Mouse (Mus musculus) stomach, embryonic 14.5 days (tissue): ENCODE results near the gene Snx11. TPM values are rescaled to one million over a fixed set of nuclear protein-coding genes. Genes with fewer than 3 reads are reported as not detected.

ENCODE experiments used
- ATAC-seq: fragments of 200-750 bp; cut with Nextera tagmentation; 2 replicates; pipeline ENCODE4 v1.8.0; 2017; ENCODE audit warnings: low read depth, moderate TSS enrichment; ENCODE audit not compliant: insufficient number of reproducible peaks, insufficient read depth, low FRiP score
- H3K27ac ChIP-seq: fragments of 300-500 bp; sonication (generic); 2 replicates; pipeline ENCODE4 v1.5.1; 2014; ENCODE audit warnings: mild to moderate bottlenecking, low read length, moderate library complexity, mixed read lengths
- H3K27me3 ChIP-seq: fragments of 300-500 bp; sonication (generic); 2 replicates; pipeline ENCODE4 v1.6.1; 2014; ENCODE audit warnings: low read length, control low read depth, mixed read lengths; ENCODE audit not compliant: control insufficient read depth, insufficient read depth
- H3K36me3 ChIP-seq: fragments of 300-500 bp; sonication (generic); 2 replicates; pipeline ENCODE4 v1.6.1; 2014; ENCODE audit warnings: mild to moderate bottlenecking, control low read depth, low read length, moderate library complexity, mixed read lengths; ENCODE audit not compliant: control insufficient read depth, insufficient read depth
- H3K4me1 ChIP-seq: fragments of 300-500 bp; sonication (generic); 2 replicates; pipeline ENCODE4 v1.6.1; 2014; ENCODE audit warnings: low read length, control low read depth, mixed read lengths; ENCODE audit not compliant: control insufficient read depth, insufficient read depth
- H3K4me2 ChIP-seq: fragments of 300-500 bp; sonication (generic); replicated peaks from 2 replicates; pipeline ENCODE4 v1.6.1; 2014; ENCODE audit warnings: low read depth, low read length, control low read depth
- H3K4me3 ChIP-seq: fragments of 300-500 bp; sonication (generic); 2 replicates; pipeline ENCODE4 v1.5.1; 2014; ENCODE audit warnings: low read depth, low read length, control low read depth
- H3K9ac ChIP-seq: fragments of 300-500 bp; sonication (generic); replicated peaks from 2 replicates; pipeline ENCODE4 v1.6.1; 2014; ENCODE audit warnings: low read depth, mild to moderate bottlenecking, control low read depth, low read length, moderate library complexity, mixed read lengths
- H3K9me3 ChIP-seq: fragments of 300-500 bp; sonication (generic); 2 replicates; pipeline ENCODE4 v1.6.1; 2016; ENCODE audit warnings: low read depth, low read length, control low read depth; ENCODE audit not compliant: control insufficient read depth
- WGBS: fragments of 180-500 bp; shearing (Covaris S2); extraction: QIAGEN DNeasy Blood & Tissue Kit; methylation state at CpG from one replicate; pipeline ENCODE4 v1.1.7; 2014; 5-methylcytosine and 5-hydroxymethylcytosine counted together
- polyA plus RNA-seq: library from polyadenylated mRNA; unstranded; fragments of >200 nt; fragmentation: Nextera tagmentation; extraction: Ambion mirVana; gene quantifications from 2 replicates; pipeline ENCODE4 v1.2.1, GENCODE M21; 2014

Snx11 gene
- polyA plus RNA-seq, 1 experiment from 2014 or later = 8.3 TPM

DNA sequence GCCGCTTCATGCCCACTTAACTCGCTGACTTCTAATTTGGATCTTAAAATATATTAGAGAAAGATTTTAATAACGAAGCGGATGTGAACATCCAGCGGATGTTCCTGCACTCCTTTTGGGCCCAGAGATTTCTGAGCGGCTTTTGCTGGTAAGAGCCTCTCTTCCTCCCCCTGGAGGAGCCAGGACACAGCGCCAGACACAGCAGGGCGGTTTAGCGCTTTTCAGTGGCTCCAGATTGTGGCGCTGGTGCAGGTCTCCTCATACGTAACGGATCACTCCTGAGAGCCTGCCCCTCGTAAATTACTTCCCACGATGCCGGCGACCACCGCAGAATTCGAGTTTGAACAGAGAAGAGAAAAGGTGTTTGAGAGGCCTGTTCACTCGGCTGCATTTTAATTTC is 41.5 kb downstream of the Snx11 start:
- Histone ChIP-seq H3K36me3 (no peaks in the 10 kb centered on the region), H3K4me2 (peak overlapping the region; percentile 38), H3K9me3 (no peaks in the 10 kb centered on the region), H3K27ac (no peak overlapping the region), H3K9ac (0 out of 2 replicates have a peak overlapping the region, but pooled peaks have one; percentile 30), H3K4me1 (peaks cover 12% of the 10 kb centered on the region; the same call in 1 of the 2 replicates), H3K4me3 (peak overlapping the region; percentile 11), H3K27me3 (no peaks in the 10 kb centered on the region)
- peak; percentile 63; the same call in 1 of the 2 replicates for ATAC-seq
- WGBS = 3% methylated on average over 19 of the region's 19 CpGs

DNA sequence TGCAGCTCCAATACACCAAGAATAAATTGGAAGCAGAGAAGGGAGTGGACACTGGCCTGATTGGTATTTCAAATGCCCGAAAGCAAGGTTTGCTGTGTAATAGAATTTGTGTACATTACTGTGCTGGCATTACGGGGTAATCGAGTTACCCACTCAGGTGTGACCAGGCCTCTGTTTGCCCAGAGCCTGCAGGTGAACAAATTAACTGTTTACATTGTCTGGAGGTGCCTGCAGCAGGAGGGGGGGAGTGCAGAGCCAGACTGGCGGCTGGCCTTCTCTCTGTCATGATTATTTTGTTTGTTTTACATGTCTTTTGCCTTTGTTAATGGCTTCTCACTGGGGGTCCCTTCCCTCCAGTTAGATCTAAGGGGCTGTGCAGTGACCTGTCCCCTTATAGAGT is 44.7 kb downstream of the Snx11 start:
- Histone ChIP-seq H3K36me3 (no peaks in the 10 kb centered on the region), H3K4me1 (no peaks in the 10 kb centered on the region), H3K4me2 (no peak overlapping the region), H3K27ac (no peak overlapping the region), H3K9ac (no peak overlapping the region), H3K4me3 (no peak overlapping the region), H3K27me3 (no peaks in the 10 kb centered on the region), H3K9me3 (no peaks in the 10 kb centered on the region)
- ATAC-seq = peak; percentile 72; the same call in 1 of the 2 replicates
- WGBS = 46% methylated on average over 4 of the region's 4 CpGs

DNA sequence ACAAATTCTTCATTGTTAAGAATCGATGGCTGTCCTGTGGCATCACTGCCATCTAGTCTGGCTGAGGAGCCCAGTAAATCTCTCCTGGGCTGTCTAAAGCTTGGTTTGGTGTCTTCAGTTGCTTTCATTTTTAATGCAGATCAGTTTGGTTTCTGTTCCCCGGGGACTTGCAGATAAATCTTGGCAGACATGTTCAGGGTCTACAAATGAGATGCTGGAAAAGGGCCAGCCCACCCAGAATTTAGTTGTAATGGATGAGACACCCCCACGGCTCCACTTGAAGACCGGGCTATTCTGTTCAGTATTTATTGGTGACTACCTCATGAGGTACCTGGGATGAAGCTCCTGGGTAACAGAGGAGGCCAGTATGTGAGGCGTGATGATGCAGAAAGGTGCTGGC is 47.0 kb downstream of the Snx11 start:
- Histone ChIP-seq H3K4me2 (no peak overlapping the region), H3K9ac (no peak overlapping the region), H3K27ac (no peak overlapping the region), H3K4me1 (no peaks in the 10 kb centered on the region), H3K4me3 (no peak overlapping the region), H3K9me3 (no peaks in the 10 kb centered on the region), H3K27me3 (no peaks in the 10 kb centered on the region), H3K36me3 (no peaks in the 10 kb centered on the region)
- 64% methylated on average over 5 of the region's 5 CpGs for WGBS
- ATAC-seq = no peak

DNA sequence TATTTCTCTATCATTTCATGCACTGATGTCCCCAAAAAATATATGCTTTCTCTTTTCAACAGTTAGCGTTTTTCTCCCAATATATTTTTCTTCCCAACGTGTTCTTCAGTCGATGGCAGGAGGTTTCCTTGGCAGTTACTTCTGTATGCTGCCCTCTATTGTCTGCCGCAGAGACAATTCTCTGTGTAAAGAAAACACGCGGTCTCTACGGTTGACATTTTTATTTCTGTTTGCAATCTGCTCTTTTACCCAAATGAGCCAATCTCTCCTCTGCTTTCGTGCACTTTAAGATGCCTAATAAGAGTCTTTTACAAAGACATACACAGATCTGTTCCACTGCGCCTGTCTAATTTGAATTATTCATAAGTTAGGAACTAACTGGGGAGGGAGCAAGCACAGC is 47.9 kb downstream of the Snx11 start:
- WGBS = 42% methylated on average over 9 of the region's 9 CpGs
- Histone ChIP-seq H3K4me2 (no peak overlapping the region), H3K27me3 (no peaks in the 10 kb centered on the region), H3K9ac (no peak overlapping the region), H3K9me3 (no peaks in the 10 kb centered on the region), H3K36me3 (no peaks in the 10 kb centered on the region), H3K4me1 (no peaks in the 10 kb centered on the region), H3K4me3 (no peak overlapping the region), H3K27ac (no peak overlapping the region)
- no peak for ATAC-seq

DNA sequence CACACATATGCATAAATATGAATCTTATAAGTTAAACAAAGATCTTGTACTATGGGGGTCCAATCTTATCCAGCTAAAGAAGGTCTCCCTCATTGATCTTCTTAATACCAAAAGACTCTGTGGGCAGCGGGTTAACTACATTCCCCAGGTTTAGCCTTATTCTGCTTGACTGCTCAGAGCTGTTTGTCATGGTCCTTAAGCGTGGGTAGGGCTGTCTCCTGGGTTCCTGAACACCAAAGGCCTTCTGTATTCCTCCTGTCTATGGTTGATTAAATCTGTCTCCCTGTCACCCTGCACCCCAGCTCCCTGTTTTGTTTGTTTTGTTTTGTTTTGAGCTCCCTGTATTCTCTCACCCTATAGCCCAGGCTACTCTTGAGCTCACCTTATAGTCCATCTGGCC is 48.8 kb downstream of the Snx11 start:
- no peak overlapping the region for H3K4me2 ChIP-seq
- no peaks in the 10 kb centered on the region for H3K27me3 ChIP-seq
- H3K4me1 ChIP-seq = no peaks in the 10 kb centered on the region
- H3K9me3 ChIP-seq = no peaks in the 10 kb centered on the region
- no peak for ATAC-seq
- 67% methylated on average over 2 of the region's 2 CpGs for WGBS
- no peaks in the 10 kb centered on the region for H3K36me3 ChIP-seq
- H3K27ac ChIP-seq = no peak overlapping the region
- no peak overlapping the region for H3K4me3 ChIP-seq
- H3K9ac ChIP-seq = no peak overlapping the region

DNA sequence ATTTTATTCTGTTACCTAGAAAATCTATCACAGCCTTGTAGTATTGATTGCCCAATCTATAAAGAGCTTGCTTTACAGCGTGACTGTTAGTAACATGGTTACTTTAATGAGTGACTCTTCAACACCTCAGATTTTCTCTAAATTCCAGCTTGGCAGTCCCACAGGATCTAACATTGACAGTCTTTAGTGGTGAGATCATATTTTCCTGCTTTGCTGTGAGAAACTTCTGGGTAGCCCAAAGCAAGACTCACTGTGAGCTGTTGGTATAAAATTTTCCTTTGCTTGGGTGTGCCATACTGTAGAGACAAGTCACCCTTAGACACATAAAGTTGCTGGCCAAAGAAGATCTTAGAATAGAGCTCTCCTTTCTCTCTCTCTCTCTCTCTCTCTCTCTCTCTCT is 51.5 kb downstream of the Snx11 start:
- Histone ChIP-seq H3K4me2 (no peak overlapping the region), H3K4me1 (no peaks in the 10 kb centered on the region), H3K4me3 (no peak overlapping the region), H3K27me3 (no peaks in the 10 kb centered on the region), H3K36me3 (no peaks in the 10 kb centered on the region), H3K27ac (no peak overlapping the region), H3K9ac (no peak overlapping the region), H3K9me3 (no peaks in the 10 kb centered on the region)
- ATAC-seq = no peak
- 66% methylated on average over 1 of the region's 1 CpGs for WGBS

- Histone ChIP-seq H3K27me3 (no peaks in the 10 kb centered on the region), H3K4me2 (no peak overlapping the region), H3K9ac (no peak overlapping the region), H3K9me3 (no peaks in the 10 kb centered on the region), H3K4me3 (no peak overlapping the region), H3K4me1 (no peaks in the 10 kb centered on the region), H3K36me3 (no peaks in the 10 kb centered on the region), H3K27ac (no peak overlapping the region)
- WGBS = 64% methylated on average over 7 of the region's 7 CpGs
- ATAC-seq = no peak
Observed at GRCm38 (mm10) chr11:96718609-96719008, 58.8 kb downstream of the Snx11 start.

Other genes starting within 250 kb of the Snx11 start
- gene Cbx1, start 11.6 kb upstream of the Snx11 start, polyA plus RNA-seq = 100 and 105 TPM in 2 replicates
- gene Nfe2l1, start 52.4 kb upstream of the Snx11 start, polyA plus RNA-seq = 30.4 and 36.4 TPM in 2 replicates
- gene Copz2, start 72.3 kb upstream of the Snx11 start, polyA plus RNA-seq = 136 and 141 TPM in 2 replicates
- gene Cdk5rap3, start 138.9 kb upstream of the Snx11 start, polyA plus RNA-seq = 65.2 and 68.7 TPM in 2 replicates
- 46.8 and 48.7 TPM in 2 replicates for gene Prr15l, start 150.5 kb upstream of the Snx11 start, polyA plus RNA-seq
- gene Pnpo, start 166.4 kb upstream of the Snx11 start, polyA plus RNA-seq = 25.2 and 26.5 TPM in 2 replicates
- gene Sp2, start 205.4 kb upstream of the Snx11 start, polyA plus RNA-seq = 15.7 and 19.1 TPM in 2 replicates
- 0.15 and 0.42 TPM in 2 replicates for gene Sp6, start 235.8 kb upstream of the Snx11 start, polyA plus RNA-seq